Mouse (Mus musculus) neural tube, embryonic 15.5 days (tissue): ENCODE results near the gene Adamts9. TPM values are rescaled to one million over a fixed set of nuclear protein-coding genes. Genes with fewer than 3 reads are reported as not detected.

Experiments
- ATAC-seq: fragments of 200-750 bp; cut with Nextera tagmentation; 2 replicates; pipeline ENCODE4 v1.8.0; 2017; ENCODE audit warnings: mild to moderate bottlenecking, moderate TSS enrichment, moderate library complexity; ENCODE audit not compliant: low FRiP score
- H3K27ac ChIP-seq: fragments of 300-500 bp; sonication (generic); replicated peaks from 2 replicates; pipeline ENCODE4 v1.5.1; 2015; ENCODE audit warnings: mild to moderate bottlenecking, inconsistent platforms
- H3K27me3 ChIP-seq: fragments of 300-500 bp; sonication (generic); replicated peaks from 2 replicates; pipeline ENCODE4 v1.6.1; 2015; ENCODE audit warnings: inconsistent platforms
- H3K36me3 ChIP-seq: fragments of 300-500 bp; sonication (generic); 2 replicates; pipeline ENCODE4 v1.6.1; 2015; ENCODE audit warnings: inconsistent platforms
- H3K4me1 ChIP-seq: fragments of 300-500 bp; sonication (generic); 2 replicates; pipeline ENCODE4 v1.6.1; 2015; ENCODE audit warnings: inconsistent platforms
- H3K4me2 ChIP-seq: fragments of 300-500 bp; sonication (generic); 2 replicates; pipeline ENCODE4 v1.6.1; 2015; ENCODE audit warnings: inconsistent platforms, mild to moderate bottlenecking, moderate library complexity
- H3K4me3 ChIP-seq: fragments of 300-500 bp; sonication (generic); replicated peaks from 2 replicates; pipeline ENCODE4 v1.5.1; 2015; ENCODE audit warnings: mild to moderate bottlenecking, inconsistent platforms
- H3K9ac ChIP-seq: fragments of 300-500 bp; sonication (generic); replicated peaks from 2 replicates; pipeline ENCODE4 v1.6.1; 2015; ENCODE audit warnings: mild to moderate bottlenecking, inconsistent platforms
- H3K9me3 ChIP-seq: fragments of 300-500 bp; sonication (generic); replicated peaks from 2 replicates; pipeline ENCODE4 v1.6.1; 2016; ENCODE audit warnings: inconsistent platforms
- WGBS: fragments of 180-500 bp; shearing (Covaris S2); methylation state at CpG from one replicate; pipeline ENCODE4 v1.1.7; 2015; ENCODE audit warnings: mixed read lengths; 5-methylcytosine and 5-hydroxymethylcytosine counted together
- polyA plus RNA-seq: library from polyadenylated mRNA; unstranded; fragments of >200 nt; fragmentation: Nextera tagmentation; extraction: Ambion mirVana; gene quantifications from 2 replicates; pipeline ENCODE4 v1.2.1, GENCODE M21; 2015

Adamts9 gene
- polyA plus RNA-seq, 1 experiment from 2014 or later = 2.1 TPM

DNA sequence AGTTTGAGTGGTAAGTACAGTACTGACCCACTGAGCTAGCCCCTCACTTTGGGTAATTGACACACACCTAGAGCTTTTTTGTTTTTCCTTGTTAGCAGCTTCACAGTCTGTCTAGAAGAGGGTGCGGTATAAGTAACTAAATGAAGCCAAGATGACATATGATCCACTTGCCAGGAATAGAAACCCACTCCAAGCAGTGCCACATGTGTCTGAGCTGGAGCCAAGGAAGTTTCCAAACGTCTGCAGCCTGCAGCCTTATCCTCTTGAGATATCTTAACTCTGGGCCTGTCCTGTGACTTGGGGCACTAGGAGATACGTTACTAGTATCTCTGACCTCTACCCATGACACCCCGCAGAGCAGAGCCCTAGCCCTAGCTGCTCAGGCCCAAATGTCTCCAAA, 193.9 kb downstream of the Adamts9 start:
- Histone ChIP-seq H3K9ac (no peak overlapping the region), H3K27ac (no peak overlapping the region), H3K4me3 (no peak overlapping the region), H3K4me2 (no peak overlapping the region), H3K9me3 (no peaks in the 10 kb centered on the region), H3K4me1 (no peaks in the 10 kb centered on the region), H3K36me3 (no peaks in the 10 kb centered on the region), H3K27me3 (no peaks in the 10 kb centered on the region)
- 68% methylated on average over 4 of the region's 4 CpGs for WGBS
- no peak for ATAC-seq

GRCm38 (mm10) chr6:92743605-92744004, 199.7 kb downstream of the Adamts9 start:
- WGBS = 9% methylated on average over 11 of the region's 11 CpGs
- Histone ChIP-seq H3K36me3 (no peaks in the 10 kb centered on the region), H3K4me2 (peak overlapping the region; percentile 54), H3K4me3 (peak overlapping the region; percentile 14; the same call in 1 of the 2 replicates), H3K9ac (0 out of 2 replicates have a peak overlapping the region, but pooled peaks have one; percentile 32), H3K27ac (no peak overlapping the region), H3K27me3 (no peaks in the 10 kb centered on the region), H3K4me1 (peaks cover 5% of the 10 kb centered on the region; the same call in 1 of the 2 replicates), H3K9me3 (no peaks in the 10 kb centered on the region)
- ATAC-seq = peak; percentile 75; the same call in 1 of the 2 replicates

- no peak overlapping the region for H3K27ac ChIP-seq
- H3K4me2 ChIP-seq = no peak overlapping the region
- H3K4me1 ChIP-seq = no peaks in the 10 kb centered on the region
- no peak overlapping the region for H3K9ac ChIP-seq
- no peaks in the 10 kb centered on the region for H3K27me3 ChIP-seq
- H3K36me3 ChIP-seq = no peaks in the 10 kb centered on the region
- no peak overlapping the region for H3K4me3 ChIP-seq
- 86% methylated on average over 1 of the region's 1 CpGs for WGBS
- ATAC-seq = no peak
- H3K9me3 ChIP-seq = 0 out of 2 replicates have a peak, but pooled peaks cover 5% of the 10 kb centered on the region
These were observed 206.2 kb downstream of the Adamts9 start for GRCm38 (mm10) chr6:92737116-92737515.

DNA sequence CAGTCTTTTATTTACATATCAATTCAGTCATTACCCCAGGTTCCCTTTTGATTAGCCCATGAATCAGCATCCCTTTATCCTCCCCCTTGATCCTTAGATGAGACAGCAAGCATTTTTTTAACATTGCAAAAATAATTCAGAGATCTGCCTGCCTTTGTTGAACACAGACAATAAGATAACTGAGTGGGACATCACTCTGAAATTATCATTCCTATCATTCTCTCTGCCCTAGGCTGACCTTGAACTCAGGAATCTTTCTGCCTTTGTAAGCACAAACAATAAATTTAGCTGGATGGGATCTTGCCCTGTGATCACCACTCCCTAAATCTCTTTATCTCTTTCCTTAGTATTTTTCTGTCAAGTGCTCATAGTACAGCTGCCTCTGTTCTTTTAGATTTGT, 209.6 kb downstream of the Adamts9 start:
- Histone ChIP-seq H3K4me1 (peaks cover 1% of the 10 kb centered on the region; the same call in 1 of the 2 replicates), H3K27me3 (no peaks in the 10 kb centered on the region), H3K9me3 (0 out of 2 replicates have a peak, but pooled peaks cover 5% of the 10 kb centered on the region), H3K9ac (no peak overlapping the region), H3K4me3 (no peak overlapping the region), H3K36me3 (no peaks in the 10 kb centered on the region), H3K27ac (no peak overlapping the region), H3K4me2 (no peak overlapping the region)
- no peak for ATAC-seq

GRCm38 (mm10) chr6:92728514-92728913, 214.8 kb downstream of the Adamts9 start:
- no peaks in the 10 kb centered on the region for H3K36me3 ChIP-seq
- H3K4me2 ChIP-seq = peak overlapping the region; percentile 30; the same call in 1 of the 2 replicates

GRCm38 (mm10) chr6:92728084-92728483, 215.2 kb downstream of the Adamts9 start:
- WGBS = 2% methylated on average over 10 of the region's 10 CpGs
- H3K9ac ChIP-seq = no peak overlapping the region
- H3K27me3 ChIP-seq = no peaks in the 10 kb centered on the region
- peak overlapping the region; percentile 67 for H3K27ac ChIP-seq
- ATAC-seq = 0 out of 2 replicates have a peak, but pooled peaks have one; percentile 57
- H3K36me3 ChIP-seq = no peaks in the 10 kb centered on the region
- peaks cover 27% of the 10 kb centered on the region for H3K4me1 ChIP-seq
- H3K4me3 ChIP-seq = no peak overlapping the region
- 0 out of 2 replicates have a peak, but pooled peaks cover under 1% of the 10 kb centered on the region for H3K9me3 ChIP-seq
- H3K4me2 ChIP-seq = peak overlapping the region; percentile 30; the same call in 1 of the 2 replicates

More at GRCm38 (mm10) chr6:92728514-92728913, 214.8 kb downstream of the Adamts9 start:
- H3K9ac ChIP-seq = no peak overlapping the region
- H3K4me1 ChIP-seq = peaks cover 27% of the 10 kb centered on the region
- 0 out of 2 replicates have a peak, but pooled peaks cover 3% of the 10 kb centered on the region for H3K9me3 ChIP-seq
- H3K27me3 ChIP-seq = no peaks in the 10 kb centered on the region
- ATAC-seq = 0 out of 2 replicates have a peak, but pooled peaks have one; percentile 28
- 33% methylated on average over 7 of the region's 7 CpGs for WGBS
- no peak overlapping the region for H3K4me3 ChIP-seq
- peak overlapping the region; percentile 67 for H3K27ac ChIP-seq

DNA sequence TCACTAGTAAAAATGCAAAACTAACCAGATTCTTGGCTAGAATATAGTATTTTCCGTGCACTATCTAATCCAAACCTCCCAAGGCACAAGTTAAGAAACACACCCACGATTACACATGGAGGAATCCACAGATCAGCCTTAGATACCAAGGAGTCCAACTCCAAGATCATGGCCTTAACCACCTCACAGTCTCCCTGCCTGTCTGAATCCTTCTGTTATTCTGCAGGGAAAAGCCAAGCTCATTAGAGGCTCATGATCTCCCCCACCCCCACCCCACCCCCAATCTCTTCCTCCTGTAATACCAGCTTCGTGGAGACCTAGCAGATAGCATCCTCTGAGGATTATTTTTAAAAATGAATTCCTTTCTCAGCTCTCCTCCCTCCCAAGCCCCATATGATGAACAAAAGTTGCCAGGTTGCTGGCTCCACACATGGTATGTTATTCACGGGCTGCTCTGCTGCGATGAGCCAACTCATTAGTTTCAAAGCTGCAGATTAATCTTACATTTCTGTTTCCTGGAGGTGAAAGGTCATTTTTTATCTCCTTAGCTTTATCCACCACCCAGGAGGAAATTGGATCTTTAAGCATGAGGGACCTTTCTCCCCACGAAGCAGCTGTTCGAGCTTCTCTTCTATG, 215.8 kb downstream of the Adamts9 start:
- H3K36me3 ChIP-seq = no peaks in the 10 kb centered on the region
- no peaks in the 10 kb centered on the region for H3K9me3 ChIP-seq
- WGBS = 21% methylated on average over 7 of the region's 7 CpGs
- H3K27me3 ChIP-seq = no peaks in the 10 kb centered on the region
- H3K9ac ChIP-seq = no peak overlapping the region
- H3K4me3 ChIP-seq = no peak overlapping the region
- H3K4me2 ChIP-seq = no peak overlapping the region
- no peak for ATAC-seq
- H3K27ac ChIP-seq = peak overlapping the region; percentile 38
- peaks cover 27% of the 10 kb centered on the region for H3K4me1 ChIP-seq

GRCm38 (mm10) chr6:92726121-92726520, 217.2 kb downstream of the Adamts9 start:
- no peak for ATAC-seq
- no peak overlapping the region for H3K4me3 ChIP-seq
- no peaks in the 10 kb centered on the region for H3K9me3 ChIP-seq
- H3K4me1 ChIP-seq = peaks cover 27% of the 10 kb centered on the region
- H3K27me3 ChIP-seq = no peaks in the 10 kb centered on the region
- H3K4me2 ChIP-seq = no peak overlapping the region
- no peak overlapping the region for H3K9ac ChIP-seq
- 81% methylated on average over 5 of the region's 5 CpGs for WGBS
- H3K36me3 ChIP-seq = no peaks in the 10 kb centered on the region
- H3K27ac ChIP-seq = no peak overlapping the region

- peak; percentile 47; the same call in 1 of the 2 replicates for ATAC-seq
- H3K27me3 ChIP-seq = no peaks in the 10 kb centered on the region
- H3K4me3 ChIP-seq = no peak overlapping the region
- no peak overlapping the region for H3K9ac ChIP-seq
- no peak overlapping the region for H3K4me2 ChIP-seq
- no peaks in the 10 kb centered on the region for H3K36me3 ChIP-seq
- peaks cover 27% of the 10 kb centered on the region for H3K4me1 ChIP-seq
- no peaks in the 10 kb centered on the region for H3K9me3 ChIP-seq
- peak overlapping the region; percentile 46; the same call in 1 of the 2 replicates for H3K27ac ChIP-seq
- WGBS = 10% methylated on average over 2 of the region's 2 CpGs
These were observed 218.9 kb downstream of the Adamts9 start for GRCm38 (mm10) chr6:92724394-92724793.

Other genes starting within 250 kb of the Adamts9 start
- 15.8 and 17.0 TPM in 2 replicates for gene Prickle2, start 237.3 kb downstream of the Adamts9 start, polyA plus RNA-seq
- gene A730049H05Rik, start 127.0 kb downstream of the Adamts9 start, polyA plus RNA-seq = 0.36 and 0.68 TPM in 2 replicates
- not detected in 2 replicates for gene Gm15737, start 74.1 kb downstream of the Adamts9 start, polyA plus RNA-seq